Mouse (Mus musculus): ENCODE measurements around the gene Zfp846. TPM values are rescaled to one million over a fixed set of nuclear protein-coding genes. Genes with fewer than 3 reads are reported as not detected.

Gene Zfp846
- total RNA-seq, 1 experiment from 2014 or later, result 10.8 TPM

DNA sequence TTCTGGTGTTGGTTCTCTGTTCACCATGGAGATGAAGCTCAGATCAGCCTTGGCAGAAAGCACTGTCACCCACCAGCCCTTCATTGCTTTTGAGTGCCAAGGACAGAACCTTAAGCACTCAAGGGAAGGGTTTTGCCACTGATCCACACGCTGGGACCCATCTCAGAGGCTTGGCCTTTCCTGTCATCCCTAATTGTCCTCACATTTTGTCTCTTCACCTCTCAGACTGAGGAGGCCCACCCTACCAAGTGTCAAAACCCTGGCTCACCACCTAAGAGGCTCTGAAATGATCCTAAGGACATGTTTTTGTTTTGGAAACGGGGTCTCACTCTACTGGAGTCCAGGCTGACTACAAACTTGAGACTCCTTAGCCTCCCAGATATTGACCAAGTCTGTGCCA, 55.7 kb downstream of the Zfp846 start:
- no peak for DNase-seq

DNA sequence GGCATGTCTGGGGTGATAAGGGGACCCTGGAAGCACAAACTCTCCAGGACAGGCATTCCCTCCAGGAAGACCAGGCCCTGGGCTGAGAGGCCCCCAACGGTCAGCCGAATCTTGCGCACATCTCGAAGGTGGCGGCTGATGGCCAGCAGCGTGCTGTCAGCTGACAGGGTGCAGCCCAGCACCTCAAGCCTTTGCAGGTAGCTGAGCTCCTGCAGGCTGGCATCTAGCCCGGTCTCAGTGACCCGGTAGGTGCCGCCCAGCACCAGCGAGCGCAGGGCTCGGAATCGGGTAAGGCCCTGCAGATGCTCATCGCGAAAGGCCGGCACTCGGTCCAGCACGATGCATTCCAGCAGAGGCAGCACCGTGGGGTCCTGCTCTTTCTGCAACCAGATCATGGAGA, 57.5 kb downstream of the Zfp846 start:
- no peak for DNase-seq

DNA sequence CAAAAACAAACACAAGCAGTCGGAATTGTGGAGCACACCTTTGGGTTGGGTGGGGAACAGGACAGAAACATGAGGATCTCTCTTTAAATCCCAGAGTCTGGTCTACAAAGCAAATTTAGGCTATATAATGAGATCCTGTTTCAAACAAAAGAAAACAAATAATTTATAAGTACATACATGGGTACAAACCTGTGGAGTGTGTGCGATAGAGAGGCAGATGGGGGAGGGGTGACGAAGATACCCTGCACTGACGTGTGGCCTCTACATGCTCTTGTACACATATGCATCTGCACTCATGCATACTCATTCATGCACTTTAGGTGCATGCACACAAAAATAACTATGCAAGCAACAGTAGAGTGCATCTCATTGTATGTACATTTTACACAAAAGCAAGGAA, 58.4 kb downstream of the Zfp846 start:
- DNase-seq, result no peak

DNA sequence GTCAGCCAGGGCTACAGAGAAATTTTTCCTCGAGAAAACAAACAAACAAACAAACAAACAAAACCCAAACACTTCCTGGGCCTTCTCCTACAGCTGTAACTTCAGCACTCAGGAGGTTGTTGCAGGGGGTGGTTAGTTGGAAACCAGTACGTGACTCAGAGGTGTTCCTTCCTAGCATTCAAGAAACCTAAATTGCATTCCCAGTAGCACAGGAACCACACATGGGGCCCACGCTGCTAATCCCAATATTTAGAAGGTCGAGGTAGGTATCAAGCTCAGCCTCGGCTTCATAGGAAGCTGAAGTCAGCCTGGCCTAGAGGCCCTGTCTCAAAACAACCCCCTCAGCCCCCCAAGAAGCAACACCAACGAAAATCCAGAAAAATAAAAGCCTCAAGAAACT, 60.4 kb downstream of the Zfp846 start:
- DNase-seq, result no peak

DNA sequence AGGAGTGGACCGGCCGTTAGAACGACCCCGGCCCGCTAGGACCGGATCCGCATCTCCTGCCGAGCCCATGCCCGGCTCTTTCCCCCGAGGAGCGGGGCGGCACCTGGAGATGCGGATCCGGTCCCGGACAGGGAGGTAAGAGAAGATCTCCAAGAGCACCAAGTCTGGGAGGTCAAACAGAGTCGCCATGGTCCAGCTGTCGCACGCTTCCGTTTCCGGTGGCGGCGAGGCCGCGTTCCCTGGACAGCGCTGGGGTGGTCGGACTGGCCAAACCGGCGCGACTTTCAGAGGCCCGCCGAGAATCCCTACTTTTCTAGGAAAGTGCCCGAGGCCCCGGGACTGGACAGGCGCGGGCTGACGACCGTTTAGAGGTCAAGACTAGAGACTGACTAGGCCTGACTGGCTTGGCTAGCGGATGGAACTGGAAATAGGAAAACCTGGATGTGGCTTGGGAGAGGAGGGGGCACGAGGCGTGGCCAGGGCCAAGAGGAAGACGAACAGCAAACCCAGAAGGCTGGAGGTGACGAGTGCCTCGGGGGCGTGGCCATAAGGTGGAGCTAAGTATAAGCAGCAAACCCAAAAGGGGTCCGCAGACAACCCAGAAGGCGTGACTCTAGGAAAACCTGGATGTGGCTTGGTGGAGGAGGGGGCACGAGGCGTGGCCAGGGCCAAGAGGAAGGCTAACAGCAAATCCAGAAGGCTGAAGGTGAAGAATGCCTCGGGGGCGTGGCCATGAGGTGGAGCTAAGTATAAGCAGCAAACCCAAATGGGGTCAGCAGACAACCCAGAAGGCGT, 61.2 kb downstream of the Zfp846 start, which contains the start of gene Ubl5:
TSS of gene Ubl5 (plus strand) at position 778 of the 795 bp plus-strand sequence.
- DNase-seq, result peak; percentile 92

DNA sequence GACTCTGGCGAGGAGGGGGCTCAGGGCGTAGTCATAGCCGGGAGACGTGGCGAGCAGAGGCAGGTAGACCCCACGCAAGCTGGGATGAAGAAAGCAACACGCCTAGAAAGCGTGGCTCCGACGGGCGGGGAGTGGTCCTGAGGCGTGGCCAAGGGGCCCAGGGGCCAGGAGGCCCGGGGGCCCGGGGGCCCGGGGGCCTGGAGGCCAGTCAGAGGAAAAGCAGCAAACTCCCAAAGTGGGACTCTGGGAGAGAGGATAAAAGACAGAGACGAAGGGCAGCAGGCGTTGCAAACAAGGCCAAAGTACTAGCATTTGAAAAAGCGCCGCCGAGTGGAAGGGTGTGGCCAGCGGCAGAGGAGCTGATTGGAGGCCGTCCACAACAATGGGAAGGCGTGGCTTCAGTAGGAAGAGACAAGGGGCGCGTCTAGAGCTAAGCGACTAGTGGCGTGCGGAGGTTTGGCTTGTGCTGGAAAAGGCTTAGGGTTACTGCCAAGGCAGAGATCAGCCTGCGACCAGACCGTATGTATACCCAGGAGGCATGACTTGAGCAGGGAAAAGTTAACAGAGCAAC, 61.9 kb downstream of the Zfp846 start:
- DNase-seq, result peak; percentile 94

DNA sequence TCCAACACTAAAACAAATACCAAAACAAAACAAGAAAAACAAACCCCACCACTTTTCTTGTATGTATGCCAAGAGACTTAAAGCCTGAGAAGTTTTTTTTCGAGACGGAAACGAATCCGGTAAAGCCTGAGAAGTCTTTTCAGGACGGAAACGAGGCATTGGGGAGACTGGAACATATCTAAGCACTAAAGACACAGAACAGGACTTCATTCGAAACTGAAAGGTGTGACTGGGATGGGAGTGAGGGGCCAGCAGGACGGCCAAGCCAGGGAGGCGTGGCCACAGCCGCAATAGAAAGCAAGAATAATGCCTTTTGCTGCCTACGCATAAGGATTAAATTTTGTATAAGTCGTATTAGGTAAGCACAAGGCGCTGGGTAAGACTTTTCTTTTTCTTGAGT, 62.7 kb downstream of the Zfp846 start:
- peak; percentile 19 for DNase-seq

DNA sequence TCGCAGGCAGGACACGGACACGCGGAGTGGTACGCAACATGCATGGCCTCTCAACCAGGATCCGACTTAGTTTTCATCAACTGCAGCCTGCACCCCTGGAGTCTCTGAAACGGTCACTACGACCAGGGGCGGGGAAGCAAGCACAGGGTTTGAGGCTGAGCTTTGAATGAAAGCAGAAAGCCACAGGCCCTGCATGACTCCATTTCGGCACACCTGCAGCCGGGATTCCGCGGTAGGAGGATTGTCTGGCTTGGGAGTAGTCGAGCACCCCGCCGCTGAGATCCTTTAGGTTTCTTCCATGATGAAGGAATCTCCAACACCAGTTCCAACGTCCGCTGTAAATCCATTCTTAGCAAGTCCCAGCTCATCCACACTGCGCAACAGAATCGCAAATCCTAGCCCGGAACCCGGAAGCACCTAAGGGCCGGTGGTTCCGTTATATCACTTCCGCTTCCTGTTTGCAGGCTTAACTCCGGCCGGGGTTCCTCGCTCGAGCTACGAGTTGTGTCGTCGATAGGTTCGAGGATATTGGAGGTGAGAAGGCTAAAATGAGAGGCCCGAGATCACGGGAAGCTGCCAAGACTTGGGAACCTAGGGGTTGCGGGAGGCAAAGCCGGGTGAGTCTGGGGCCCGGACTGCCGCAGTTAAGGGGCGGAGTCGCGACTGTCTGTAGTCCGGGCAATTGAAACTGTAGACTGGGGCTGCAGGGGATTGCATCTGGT, 63.4 kb downstream of the Zfp846 start, which contains the start of gene Fbxl12:
TSS of gene Fbxl12 (minus strand) at position 408 of the 722 bp plus-strand sequence.
- DNase-seq, result peak; percentile 88

DNA sequence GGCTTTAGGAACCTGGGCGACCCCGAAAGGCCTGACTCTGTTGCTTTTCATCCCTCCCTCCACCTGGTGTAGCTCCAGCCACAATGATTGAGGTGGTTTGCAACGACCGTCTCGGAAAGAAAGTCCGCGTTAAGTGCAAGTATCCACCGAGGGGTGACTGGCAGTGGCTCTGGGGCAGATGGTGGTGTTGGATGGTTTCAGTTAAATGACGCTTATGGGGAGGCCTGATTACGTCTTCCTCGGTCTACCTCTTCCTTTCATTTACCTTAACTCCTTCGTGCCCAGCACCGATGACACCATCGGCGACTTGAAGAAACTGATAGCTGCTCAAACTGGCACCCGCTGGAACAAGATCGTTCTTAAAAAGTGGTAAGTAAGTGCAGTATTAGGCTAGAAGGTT, 64.0 kb downstream of the Zfp846 start:
- peak; percentile 32 for DNase-seq

DNA sequence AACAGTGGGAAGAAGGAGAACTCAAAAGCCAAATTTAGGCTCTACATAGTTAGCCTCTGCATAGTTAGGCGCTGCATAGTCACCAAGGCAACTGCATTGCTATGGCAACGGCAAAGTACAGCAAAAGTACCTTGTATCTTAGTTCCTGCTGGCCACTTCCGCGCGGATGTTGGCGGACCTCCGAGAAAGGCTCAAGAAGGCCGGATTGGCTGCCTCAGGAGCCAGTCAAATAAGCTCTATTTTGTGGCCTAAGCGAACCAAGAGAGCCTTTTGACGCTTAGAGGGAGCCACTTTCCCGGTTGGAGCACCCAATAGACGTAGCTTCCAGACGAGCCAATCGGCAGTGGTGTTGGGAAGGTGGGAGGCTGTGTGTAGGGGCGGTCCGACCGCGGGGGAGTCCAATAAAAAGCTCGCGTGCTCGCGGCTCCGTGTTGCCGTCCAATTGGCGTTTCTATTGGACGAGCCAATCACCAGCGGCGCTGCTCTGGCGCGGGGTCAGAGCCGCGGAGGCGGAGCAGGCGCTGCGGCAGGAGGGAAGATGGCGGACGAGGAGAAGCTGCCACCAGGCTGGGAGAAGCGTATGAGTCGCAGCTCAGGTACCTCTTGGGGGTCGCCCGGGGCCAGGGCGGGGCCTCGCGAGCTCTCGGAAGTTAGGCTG, 70.6 kb downstream of the Zfp846 start, which contains the start of gene Pin1:
TSS of gene Pin1 (plus strand) at position 494 of the 658 bp plus-strand sequence.
- DNase-seq, result peak; percentile 98

DNA sequence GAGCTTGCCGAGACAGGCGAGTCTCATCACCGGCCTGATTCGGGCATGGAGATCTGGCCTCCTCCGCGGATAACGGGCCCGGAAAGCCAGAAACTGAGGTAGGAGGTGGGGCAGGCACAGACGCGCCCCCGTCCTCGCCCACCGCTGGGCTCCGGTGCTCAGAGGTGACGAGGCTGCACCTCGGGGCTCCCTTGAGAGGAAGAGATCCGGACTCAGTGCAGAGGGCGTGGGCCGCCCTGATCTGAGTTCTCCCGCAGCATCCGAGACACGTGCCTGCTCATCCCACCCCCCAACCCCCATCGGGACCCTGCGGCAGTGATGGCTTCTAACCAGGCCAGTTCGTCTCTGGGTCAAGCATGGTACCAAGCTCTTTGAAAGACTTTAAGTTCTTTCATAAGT, 71.2 kb downstream of the Zfp846 start:
- DNase-seq, result no peak

DNA sequence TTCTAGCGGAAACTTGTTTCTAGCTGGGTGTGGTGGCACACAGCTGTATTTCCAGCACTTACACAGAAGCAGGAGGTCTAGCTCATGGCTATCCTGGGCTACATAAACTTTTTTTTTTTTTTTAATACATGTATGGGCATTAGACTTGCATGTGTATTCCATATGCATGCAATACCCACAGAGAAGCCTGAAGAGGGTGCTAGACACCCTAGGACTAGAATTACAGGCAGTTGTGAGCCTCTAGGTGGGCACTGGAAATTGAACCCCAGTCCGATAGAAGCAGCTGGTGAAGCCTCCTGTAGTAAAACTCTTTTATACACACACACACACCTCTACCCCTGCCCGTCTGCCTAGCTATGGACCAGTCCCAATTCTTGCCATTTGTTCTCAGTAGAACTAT, 72.8 kb downstream of the Zfp846 start:
- DNase-seq, result no peak

Other genes with a start within 250 kb of the Zfp846 start
- not detected in 2 replicates for gene Olfr18, start 245.2 kb upstream of the Zfp846 start, total RNA-seq (2021)
- 6.9 and 9.6 TPM in 2 replicates for gene Zfp560, start 196.1 kb upstream of the Zfp846 start, total RNA-seq (2021)
- 22.6 and 23.8 TPM in 2 replicates for gene Zfp26, start 121.1 kb upstream of the Zfp846 start, total RNA-seq (2021)
- 20.5 and 22.1 TPM in 2 replicates for gene Zfp426, start 88.5 kb upstream of the Zfp846 start, total RNA-seq (2021)
- gene Zfp266, start 59.9 kb upstream of the Zfp846 start, total RNA-seq (2021), result 44.0 and 46.2 TPM in 2 replicates
- gene Ubl5, start 61.6 kb downstream of the Zfp846 start, total RNA-seq (2021), result 308 TPM in 2 replicates
- gene Fbxl12, start 63.5 kb downstream of the Zfp846 start, total RNA-seq (2021), result 15.3 and 18.7 TPM in 2 replicates
- gene Pin1, start 70.8 kb downstream of the Zfp846 start, total RNA-seq (2021), result 20.1 and 20.2 TPM in 2 replicates
- 1.6 and 2.4 TPM in 2 replicates for gene Olfm2, start 165.1 kb downstream of the Zfp846 start, total RNA-seq (2021)
- 114 and 117 TPM in 2 replicates for gene Col5a3, start 233.8 kb downstream of the Zfp846 start, total RNA-seq (2021)
- not detected in 2 replicates for gene Rdh8, start 237.2 kb downstream of the Zfp846 start, total RNA-seq (2021)